Mouse (Mus musculus) thymus, adult 2 months (tissue): ENCODE data around the gene Trim2.

Experiments
- CTCF ChIP-seq: fragments of 200-500 bp; IDR thresholded peaks from 2 replicates; pipeline ENCODE4 v1.5.1; 2012; ENCODE audit warnings: mild to moderate bottlenecking, control low read depth, low read length, moderate library complexity, borderline replicate concordance; ENCODE audit not compliant: control insufficient read depth, poor library complexity, insufficient read depth; ENCODE audit errors: extremely low read depth
- POLR2A ChIP-seq: fragments of 200-500 bp; IDR thresholded peaks from 2 replicates; pipeline ENCODE4 v1.6.1; 2012; ENCODE audit warnings: mild to moderate bottlenecking, low read length, control low read depth, moderate library complexity; ENCODE audit not compliant: control insufficient read depth, poor library complexity, insufficient read depth; ENCODE audit errors: extremely low read depth

DNA sequence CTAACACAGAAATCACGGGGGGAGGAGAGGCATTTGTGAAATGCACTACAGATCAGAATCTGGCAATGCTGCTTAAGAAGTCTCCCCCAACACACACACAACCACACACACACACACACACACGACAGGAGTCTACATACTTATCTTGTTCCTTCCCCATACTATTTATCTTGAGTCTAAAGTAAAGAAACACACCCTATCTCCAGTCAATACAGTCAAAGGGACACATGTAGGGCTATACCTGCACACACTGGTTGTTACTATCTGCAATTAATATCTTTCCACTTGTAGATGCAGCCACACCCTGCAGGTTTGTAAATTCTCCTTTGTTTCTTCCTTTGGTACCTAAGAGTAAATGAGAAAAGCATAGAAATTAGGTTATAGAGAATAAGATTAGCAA, 128.8 kb downstream of the Trim2 start:
- no peak for TF ChIP-seq CTCF
- no peak for TF ChIP-seq POLR2A
